In the genomic region with DNA sequence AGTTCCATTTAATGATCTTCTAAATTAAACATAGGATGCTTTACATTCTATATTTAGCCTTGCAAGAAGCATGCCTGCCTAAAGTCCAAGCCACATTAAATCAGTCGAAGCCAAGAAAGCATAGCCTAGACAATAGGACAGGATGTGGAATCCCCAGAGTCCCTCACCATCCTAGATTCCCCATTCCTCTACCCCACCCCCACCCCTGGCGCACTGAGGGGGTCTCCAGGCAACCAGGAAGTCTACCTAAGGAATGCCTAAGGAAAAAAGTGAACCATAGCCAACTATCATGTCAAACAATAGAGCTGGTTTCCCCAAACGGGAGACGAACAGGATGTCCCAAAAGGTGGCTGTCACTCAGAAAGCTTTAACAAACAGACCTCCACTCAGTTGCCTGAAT, we compare ENCODE assay signal across 16 mouse cellular contexts.
DNase-seq lines count a peak whose midpoint lies in the region; ATAC-seq lines count a peak whose summit lies in the region.
"Had no signal": no experiment of that assay in that cellular context is flagged by ENCODE, and none has a peak within 500 bp of the region (broad histone marks: within the 10 kb centered on the region; RNA-seq: fewer than 3 reads in every experiment).

No protein-coding gene starts in this region.

- H3K27ac ChIP-seq in heart, embryonic 16.5 days (ENCODE audit: low read length), result no peak overlapping the region
- H3K27ac ChIP-seq in hindbrain, embryonic 13.5 days, result no peak overlapping the region
- no peak overlapping the region for H3K27ac ChIP-seq in midbrain, embryonic 16.5 days (ENCODE audit: low read length)
- no peak overlapping the region for H3K27ac ChIP-seq in forebrain, embryonic 14.5 days (ENCODE audit: low read depth, low read length)
- H3K27ac ChIP-seq: intestine, embryonic 15.5 days; limb, embryonic 12.5 days; liver, embryonic 15.5 days had no signal

- no peaks in the 10 kb centered on the region for H3K27me3 ChIP-seq in heart, embryonic 16.5 days (ENCODE audit: control insufficient read depth, insufficient read depth, low read length)
- no peaks in the 10 kb centered on the region for H3K27me3 ChIP-seq in hindbrain, embryonic 13.5 days
- H3K27me3 ChIP-seq in midbrain, embryonic 16.5 days (ENCODE audit: control insufficient read depth, insufficient read depth, low read depth, low read length), result no peaks in the 10 kb centered on the region
- no peaks in the 10 kb centered on the region for H3K27me3 ChIP-seq in forebrain, embryonic 14.5 days (replicated peaks; ENCODE audit: control insufficient read depth, insufficient read depth, low read length)
- H3K27me3 ChIP-seq: intestine, embryonic 15.5 days; limb, embryonic 12.5 days; liver, embryonic 15.5 days had no signal

- H3K9me3 ChIP-seq in heart, embryonic 16.5 days (replicated peaks; ENCODE audit: control insufficient read depth, low read length), result no peaks in the 10 kb centered on the region
- no peaks in the 10 kb centered on the region for H3K9me3 ChIP-seq in hindbrain, embryonic 13.5 days
- H3K9me3 ChIP-seq in midbrain, embryonic 16.5 days (replicated peaks; ENCODE audit: control insufficient read depth, low read length, poor library complexity, severe bottlenecking), result no peaks in the 10 kb centered on the region
- H3K9me3 ChIP-seq in forebrain, embryonic 14.5 days (replicated peaks; ENCODE audit: control insufficient read depth, low read length), result no peaks in the 10 kb centered on the region
- H3K9me3 ChIP-seq: intestine, embryonic 15.5 days; limb, embryonic 12.5 days; liver, embryonic 15.5 days had no signal

- H3K36me3 ChIP-seq in heart, embryonic 16.5 days (ENCODE audit: control insufficient read depth, insufficient read depth), result no peaks in the 10 kb centered on the region
- no peaks in the 10 kb centered on the region for H3K36me3 ChIP-seq in hindbrain, embryonic 13.5 days
- H3K36me3 ChIP-seq in midbrain, embryonic 16.5 days (ENCODE audit: control insufficient read depth, insufficient read depth, low read length), result no peaks in the 10 kb centered on the region
- H3K36me3 ChIP-seq in forebrain, embryonic 14.5 days (ENCODE audit: control insufficient read depth, insufficient read depth, low read length), result no peaks in the 10 kb centered on the region
- H3K36me3 ChIP-seq: intestine, embryonic 15.5 days; limb, embryonic 12.5 days; liver, embryonic 15.5 days had no signal

- peak; percentile 18; the same call in 1 of the 2 replicates for ATAC-seq in heart, embryonic 16.5 days (replicated peaks; ENCODE audit: extremely low read depth, insufficient read depth, low FRiP score)
- peak; percentile 76; the same call in 1 of the 2 replicates for ATAC-seq in hindbrain, embryonic 13.5 days (ENCODE audit: low FRiP score)
- peak; percentile 51; the same call in 1 of the 2 replicates for ATAC-seq in midbrain, embryonic 16.5 days
- no peak for ATAC-seq in forebrain, embryonic 14.5 days
- ATAC-seq: intestine, embryonic 15.5 days had no signal

- no peak for DNase-seq in heart, adult 18-20 months
- peak; percentile 49 for DNase-seq in ZHBTc4 (ENCODE audit: low read depth, low spot score)
- no peak for DNase-seq in spleen, postnatal 10 days (ENCODE audit: low spot score in 2 of 2)
- DNase-seq in right cerebral cortex, postnatal 10 days (ENCODE audit: low spot score in 2 of 2), result no peak
- no peak for DNase-seq in forebrain, embryonic 14.5 days (ENCODE audit: low spot score)
- DNase-seq: adrenal gland, postnatal 36 days; cerebellum, postnatal 36 days; kidney, postnatal 4 days; layer of hippocampus, postnatal 36 days had no signal

- H3K9ac ChIP-seq in heart, embryonic 16.5 days (ENCODE audit: low read length), result no peak overlapping the region
- no peak overlapping the region for H3K9ac ChIP-seq in hindbrain, embryonic 13.5 days
- H3K9ac ChIP-seq in midbrain, embryonic 16.5 days (ENCODE audit: low read depth, low read length), result no peak overlapping the region
- no peak overlapping the region for H3K9ac ChIP-seq in forebrain, embryonic 14.5 days (ENCODE audit: low read length)
- H3K9ac ChIP-seq: intestine, embryonic 15.5 days; limb, embryonic 12.5 days; liver, embryonic 15.5 days had no signal

- no peaks in the 10 kb centered on the region for H3K4me1 ChIP-seq in heart, embryonic 16.5 days (ENCODE audit: control insufficient read depth, insufficient read depth, low read length)
- peaks cover 14% of the 10 kb centered on the region for H3K4me1 ChIP-seq in hindbrain, embryonic 13.5 days (replicated peaks)
- no peaks in the 10 kb centered on the region for H3K4me1 ChIP-seq in midbrain, embryonic 16.5 days (ENCODE audit: control insufficient read depth, insufficient read depth, low read length)
- no peaks in the 10 kb centered on the region for H3K4me1 ChIP-seq in forebrain, embryonic 14.5 days (ENCODE audit: control insufficient read depth, insufficient read depth, low read length)
- H3K4me1 ChIP-seq: intestine, embryonic 15.5 days; limb, embryonic 12.5 days; liver, embryonic 15.5 days had no signal

- H3K4me3 ChIP-seq in heart, embryonic 16.5 days (ENCODE audit: low read length), result no peak overlapping the region
- H3K4me3 ChIP-seq in hindbrain, embryonic 13.5 days, result no peak overlapping the region
- H3K4me3 ChIP-seq in midbrain, embryonic 16.5 days (ENCODE audit: low read depth, low read length), result no peak overlapping the region
- H3K4me3 ChIP-seq in forebrain, embryonic 14.5 days (ENCODE audit: low read depth, low read length), result no peak overlapping the region
- H3K4me3 ChIP-seq: erythroblast, embryonic 14.5 days; intestine, embryonic 15.5 days; limb, embryonic 12.5 days; liver, embryonic 15.5 days had no signal

- 50% methylated on average over 4 of the region's 4 CpGs for WGBS in heart, embryonic 16.5 days
- 6% methylated on average over 4 of the region's 4 CpGs for WGBS in hindbrain, embryonic 13.5 days
- WGBS in midbrain, embryonic 16.5 days, result 10% methylated on average over 4 of the region's 4 CpGs
- 31% methylated on average over 4 of the region's 4 CpGs for WGBS in forebrain, embryonic 14.5 days

- no peak overlapping the region for H3K4me2 ChIP-seq in heart, embryonic 16.5 days (ENCODE audit: low read depth, low read length)
- no peak overlapping the region for H3K4me2 ChIP-seq in hindbrain, embryonic 13.5 days
- no peak overlapping the region for H3K4me2 ChIP-seq in midbrain, embryonic 16.5 days (ENCODE audit: low read length)
- no peak overlapping the region for H3K4me2 ChIP-seq in forebrain, embryonic 14.5 days (ENCODE audit: low read length)
- H3K4me2 ChIP-seq: intestine, embryonic 15.5 days; limb, embryonic 12.5 days; liver, embryonic 15.5 days had no signal
